Mouse (Mus musculus): Measurements from ENCODE around the gene Tlcd1. TPM values are rescaled to one million over a fixed set of nuclear protein-coding genes. Genes with fewer than 3 reads are reported as not detected.

Gene Tlcd1
- polyA plus RNA-seq, 1 experiment from 2014 or later, result 23.8 TPM

- Histone ChIP-seq H3K27me3 (replicated peaks; ENCODE audit: control insufficient read depth, insufficient read depth, low read length) (no peaks in the 10 kb centered on the region), H3K4me2 (ENCODE audit: low read depth, low read length) (no peak overlapping the region), H3K27ac (replicated peaks; ENCODE audit: low read depth, low read length) (no peak overlapping the region), H3K9me3 (ENCODE audit: control insufficient read depth, low read length) (no peaks in the 10 kb centered on the region), H3K4me1 (ENCODE audit: control insufficient read depth, insufficient read depth, low read length) (no peaks in the 10 kb centered on the region), H3K4me3 (ENCODE audit: low read depth, low read length) (no peak overlapping the region), H3K36me3 (ENCODE audit: control insufficient read depth, insufficient read depth, low read length) (peaks cover 99% of the 10 kb centered on the region), H3K9ac (ENCODE audit: low read depth, low read length) (no peak overlapping the region)
- no peak for ATAC-seq (ENCODE audit: low read depth)
- 79% methylated on average over 5 of the region's 5 CpGs for WGBS
- DNase-seq (ENCODE audit: low spot score), result no peak
Measured at GRCm38 (mm10) chr11:78211513-78211912, 35.0 kb downstream of the Tlcd1 start.

- no peaks in the 10 kb centered on the region for H3K27me3 ChIP-seq (replicated peaks; ENCODE audit: control insufficient read depth, insufficient read depth, low read length)
- no peak overlapping the region for H3K4me2 ChIP-seq (ENCODE audit: low read depth, low read length)
- no peaks in the 10 kb centered on the region for H3K9me3 ChIP-seq (ENCODE audit: control insufficient read depth, low read length)
- 91% methylated on average over 14 of the region's 14 CpGs for WGBS
- peaks cover 99% of the 10 kb centered on the region for H3K36me3 ChIP-seq (ENCODE audit: control insufficient read depth, insufficient read depth, low read length)
- H3K27ac ChIP-seq (replicated peaks; ENCODE audit: low read depth, low read length), result no peak overlapping the region
- ATAC-seq (ENCODE audit: low read depth), result no peak
- H3K4me1 ChIP-seq (ENCODE audit: control insufficient read depth, insufficient read depth, low read length), result no peaks in the 10 kb centered on the region
- no peak overlapping the region for H3K9ac ChIP-seq (ENCODE audit: low read depth, low read length)
- no peak for DNase-seq (ENCODE audit: low spot score)
- H3K4me3 ChIP-seq (ENCODE audit: low read depth, low read length), result no peak overlapping the region
Measured at GRCm38 (mm10) chr11:78213086-78213817, 36.7 kb downstream of the Tlcd1 start.

DNA sequence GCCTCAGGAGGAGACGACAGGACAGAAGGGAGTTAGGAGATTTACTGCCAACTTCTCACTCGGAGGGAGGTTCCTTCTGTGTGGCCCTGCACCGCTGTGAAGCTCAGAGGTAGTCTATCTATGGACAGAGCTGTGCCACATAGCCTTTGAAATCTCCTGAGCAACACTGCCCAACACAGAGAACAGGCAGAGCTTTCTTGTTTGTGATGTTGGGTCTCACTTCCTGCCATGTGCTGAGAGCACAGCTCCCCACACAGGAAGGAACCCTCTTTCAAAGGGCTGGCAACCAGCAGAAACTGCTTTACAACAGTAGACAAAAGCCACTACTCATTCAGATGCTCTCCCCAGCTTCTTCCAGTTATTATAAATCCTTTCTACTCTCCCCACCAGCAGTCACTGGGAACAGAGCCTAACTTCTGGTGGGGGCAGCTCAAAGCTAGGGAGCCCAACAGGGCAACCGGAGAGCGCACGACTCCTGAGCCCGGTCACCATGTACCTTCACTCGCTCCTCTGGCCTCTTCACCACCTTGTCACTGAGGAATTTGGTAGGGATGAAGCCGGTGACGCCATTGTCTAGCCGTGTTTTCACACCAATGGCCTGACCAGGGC lies 39.3 kb downstream of the Tlcd1 start:
- H3K4me3 ChIP-seq (ENCODE audit: low read depth, low read length), result no peak overlapping the region
- no peak overlapping the region for H3K27ac ChIP-seq (replicated peaks; ENCODE audit: low read depth, low read length)
- 91% methylated on average over 11 of the region's 11 CpGs for WGBS
- no peak overlapping the region for H3K9ac ChIP-seq (ENCODE audit: low read depth, low read length)
- DNase-seq (ENCODE audit: low spot score) (no peak), ATAC-seq (ENCODE audit: low read depth) (no peak)
- no peaks in the 10 kb centered on the region for H3K27me3 ChIP-seq (replicated peaks; ENCODE audit: control insufficient read depth, insufficient read depth, low read length)
- no peak overlapping the region for H3K4me2 ChIP-seq (ENCODE audit: low read depth, low read length)
- H3K4me1 ChIP-seq (ENCODE audit: control insufficient read depth, insufficient read depth, low read length), result no peaks in the 10 kb centered on the region
- peaks cover 99% of the 10 kb centered on the region for H3K36me3 ChIP-seq (ENCODE audit: control insufficient read depth, insufficient read depth, low read length)
- H3K9me3 ChIP-seq (ENCODE audit: control insufficient read depth, low read length), result no peaks in the 10 kb centered on the region

DNA sequence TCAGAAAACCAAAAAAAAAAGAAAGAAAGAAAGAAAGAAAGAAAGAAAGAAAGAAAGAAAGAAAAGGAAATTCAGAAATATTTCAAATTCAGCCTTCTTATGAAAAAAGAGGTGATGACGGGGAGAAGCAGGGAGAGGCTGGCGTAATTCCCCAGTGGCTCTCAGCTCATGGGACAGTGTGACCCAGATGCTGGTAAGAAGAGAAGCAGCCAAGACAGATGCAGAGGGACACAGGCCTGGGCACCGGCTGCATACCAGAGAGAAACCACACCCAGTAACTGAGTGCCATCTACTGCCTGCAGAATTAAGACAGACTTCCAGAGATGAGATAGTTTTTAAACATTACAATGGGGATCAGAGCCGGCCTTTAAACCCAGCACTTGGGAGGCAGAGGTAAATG lies 47.1 kb downstream of the Tlcd1 start:
- Histone ChIP-seq H3K4me1 (ENCODE audit: control insufficient read depth, insufficient read depth, low read length) (no peaks in the 10 kb centered on the region), H3K9ac (ENCODE audit: low read depth, low read length) (no peak overlapping the region), H3K4me2 (ENCODE audit: low read depth, low read length) (no peak overlapping the region), H3K27ac (replicated peaks; ENCODE audit: low read depth, low read length) (no peak overlapping the region), H3K9me3 (ENCODE audit: control insufficient read depth, low read length) (no peaks in the 10 kb centered on the region), H3K36me3 (ENCODE audit: control insufficient read depth, insufficient read depth, low read length) (peaks cover 98% of the 10 kb centered on the region), H3K4me3 (ENCODE audit: low read depth, low read length) (no peak overlapping the region), H3K27me3 (replicated peaks; ENCODE audit: control insufficient read depth, insufficient read depth, low read length) (no peaks in the 10 kb centered on the region)
- DNase-seq (ENCODE audit: low spot score) (no peak), ATAC-seq (ENCODE audit: low read depth) (no peak)
- WGBS, result 89% methylated on average over 4 of the region's 4 CpGs

Small RNA genes within 50 kb of the gene (microRNA-seq; reads per million reads assigned to microRNA genes)
- gene Mir7653 (ENCODE audit: borderline number of aligned reads), result not detected

Other genes starting within 250 kb of the Tlcd1 start
- gene Sez6, start 245.9 kb upstream of the Tlcd1 start, polyA plus RNA-seq (2014; fragmentation: Nextera tagmentation; extraction: Ambion mirVana), result 1.4 and 1.8 TPM in 2 replicates
- 15.0 and 17.0 TPM in 2 replicates for gene Phf12, start 194.0 kb upstream of the Tlcd1 start, polyA plus RNA-seq (2014; fragmentation: Nextera tagmentation; extraction: Ambion mirVana)
- gene Dhrs13, start 144.4 kb upstream of the Tlcd1 start, polyA plus RNA-seq (2014; fragmentation: Nextera tagmentation; extraction: Ambion mirVana), result 19.1 and 21.7 TPM in 2 replicates
- gene Flot2, start 138.8 kb upstream of the Tlcd1 start, polyA plus RNA-seq (2014; fragmentation: Nextera tagmentation; extraction: Ambion mirVana), result 59.9 and 61.0 TPM in 2 replicates
- gene Eral1, start 96.3 kb upstream of the Tlcd1 start, polyA plus RNA-seq (2014; fragmentation: Nextera tagmentation; extraction: Ambion mirVana), result 30.9 and 32.4 TPM in 2 replicates
- gene Fam222b, start 82.1 kb upstream of the Tlcd1 start, polyA plus RNA-seq (2014; fragmentation: Nextera tagmentation; extraction: Ambion mirVana), result 15.9 and 16.3 TPM in 2 replicates
- 52.4 and 60.8 TPM in 2 replicates for gene Traf4, start 11.1 kb upstream of the Tlcd1 start, polyA plus RNA-seq (2014; fragmentation: Nextera tagmentation; extraction: Ambion mirVana)
- 10.8 and 12.6 TPM in 2 replicates for gene Nek8, start within 50 bp of the Tlcd1 start, polyA plus RNA-seq (2014; fragmentation: Nextera tagmentation; extraction: Ambion mirVana)
- gene Rpl23a, start 6.9 kb downstream of the Tlcd1 start, polyA plus RNA-seq (2014; fragmentation: Nextera tagmentation; extraction: Ambion mirVana), result 1,626 and 1,746 TPM in 2 replicates
- 136 and 156 TPM in 2 replicates for gene Rab34, start 11.7 kb downstream of the Tlcd1 start, polyA plus RNA-seq (2014; fragmentation: Nextera tagmentation; extraction: Ambion mirVana)
- gene Proca1, start 16.7 kb downstream of the Tlcd1 start, polyA plus RNA-seq (2014; fragmentation: Nextera tagmentation; extraction: Ambion mirVana), result 2.4 and 2.7 TPM in 2 replicates
- 93.1 and 103 TPM in 2 replicates for gene Sdf2, start 69.0 kb downstream of the Tlcd1 start, polyA plus RNA-seq (2014; fragmentation: Nextera tagmentation; extraction: Ambion mirVana)
- gene Supt6, start 69.3 kb downstream of the Tlcd1 start, polyA plus RNA-seq (2014; fragmentation: Nextera tagmentation; extraction: Ambion mirVana), result 26.6 and 28.7 TPM in 2 replicates
- gene 2610507B11Rik, start 85.0 kb downstream of the Tlcd1 start, polyA plus RNA-seq (2014; fragmentation: Nextera tagmentation; extraction: Ambion mirVana), result 73.6 and 78.9 TPM in 2 replicates
- 0.11 and 0.31 TPM in 2 replicates for gene BC030499, start 114.1 kb downstream of the Tlcd1 start, polyA plus RNA-seq (2014; fragmentation: Nextera tagmentation; extraction: Ambion mirVana)
- gene Spag5, start 124.8 kb downstream of the Tlcd1 start, polyA plus RNA-seq (2014; fragmentation: Nextera tagmentation; extraction: Ambion mirVana), result 23.8 and 25.3 TPM in 2 replicates
- 20.4 and 24.1 TPM in 2 replicates for gene Aldoc, start 146.3 kb downstream of the Tlcd1 start, polyA plus RNA-seq (2014; fragmentation: Nextera tagmentation; extraction: Ambion mirVana)
- gene Pigs, start 151.7 kb downstream of the Tlcd1 start, polyA plus RNA-seq (2014; fragmentation: Nextera tagmentation; extraction: Ambion mirVana), result 72.3 and 82.1 TPM in 2 replicates
- 39.9 and 46.1 TPM in 2 replicates for gene Unc119, start 166.8 kb downstream of the Tlcd1 start, polyA plus RNA-seq (2014; fragmentation: Nextera tagmentation; extraction: Ambion mirVana)
- 1.4 and 1.6 TPM in 2 replicates for gene Foxn1, start 209.8 kb downstream of the Tlcd1 start, polyA plus RNA-seq (2014; fragmentation: Nextera tagmentation; extraction: Ambion mirVana)
- gene Slc13a2, start 245.5 kb downstream of the Tlcd1 start, polyA plus RNA-seq (2014; fragmentation: Nextera tagmentation; extraction: Ambion mirVana), result not detected in 2 replicates

Data from embryonic facial prominence, embryonic 14.5 days (tissue).